Mouse (Mus musculus): ENCODE results near the gene Gm10972.
"Not testable (repeated sequence)": the region's sequence is repeated elsewhere in the genome, so short reads cannot be mapped to it uniquely, and the experiment has no call there.

Gm10972 gene

GRCm38 (mm10) chr3:94659142-94659748 lies 16.3 kb downstream of the Gm10972 start:
- not testable (repeated sequence) for DNase-seq (ENCODE audit: low spot score)

- not testable (repeated sequence) for DNase-seq (ENCODE audit: low spot score)
Observed at GRCm38 (mm10) chr3:94660841-94661240, 17.9 kb downstream of the Gm10972 start.

GRCm38 (mm10) chr3:94665060-94665802 lies 22.3 kb downstream of the Gm10972 start:
- DNase-seq (ENCODE audit: low spot score): not testable (repeated sequence)

GRCm38 (mm10) chr3:94665896-94666295 lies 23.0 kb downstream of the Gm10972 start:
- DNase-seq (ENCODE audit: low spot score): not testable (repeated sequence)

- DNase-seq (ENCODE audit: low spot score): not testable (repeated sequence)
Observed at GRCm38 (mm10) chr3:94675101-94675500, 32.2 kb downstream of the Gm10972 start.

GRCm38 (mm10) chr3:94679351-94679841 lies 36.5 kb downstream of the Gm10972 start:
- no peak for DNase-seq (ENCODE audit: low spot score)

GRCm38 (mm10) chr3:94680032-94680431 lies 37.1 kb downstream of the Gm10972 start:
- not testable (repeated sequence) for DNase-seq (ENCODE audit: low spot score)

- no peak for DNase-seq (ENCODE audit: low spot score)
Observed at GRCm38 (mm10) chr3:94680783-94681182, 37.9 kb downstream of the Gm10972 start.

GRCm38 (mm10) chr3:94683646-94684045 lies 40.7 kb downstream of the Gm10972 start:
- no peak for DNase-seq (ENCODE audit: low spot score)

- DNase-seq (ENCODE audit: low spot score): not testable (repeated sequence)
Observed at GRCm38 (mm10) chr3:94685989-94686772, 43.3 kb downstream of the Gm10972 start.

GRCm38 (mm10) chr3:94688698-94689097 lies 45.8 kb downstream of the Gm10972 start:
- DNase-seq (ENCODE audit: low spot score): not testable (repeated sequence)

- DNase-seq (ENCODE audit: low spot score): not testable (repeated sequence)
Observed at GRCm38 (mm10) chr3:94689195-94689594, 46.3 kb downstream of the Gm10972 start.

- DNase-seq (ENCODE audit: low spot score): not testable (repeated sequence)
Observed at GRCm38 (mm10) chr3:94690162-94690561, 47.2 kb downstream of the Gm10972 start.

- DNase-seq (ENCODE audit: low spot score): no peak
Observed at GRCm38 (mm10) chr3:94690616-94691247, 47.8 kb downstream of the Gm10972 start.

- not testable (repeated sequence) for DNase-seq (ENCODE audit: low spot score)
Observed at GRCm38 (mm10) chr3:94691694-94692093, 48.8 kb downstream of the Gm10972 start.
